Mouse (Mus musculus) CD4-positive naive resting alpha-beta T cell, adult 76 days (primary cell): ENCODE data around the gene Btbd35f10. TPM values are rescaled to one million over a fixed set of nuclear protein-coding genes. Genes with fewer than 3 reads are reported as not detected.

Experiments
- total RNA-seq: library from RNA; stranded (reverse); gene quantifications from one replicate; pipeline ENCODE4 v1.2.4, GENCODE M21; 2023

Btbd35f10 gene
- not detected for total RNA-seq

DNA sequence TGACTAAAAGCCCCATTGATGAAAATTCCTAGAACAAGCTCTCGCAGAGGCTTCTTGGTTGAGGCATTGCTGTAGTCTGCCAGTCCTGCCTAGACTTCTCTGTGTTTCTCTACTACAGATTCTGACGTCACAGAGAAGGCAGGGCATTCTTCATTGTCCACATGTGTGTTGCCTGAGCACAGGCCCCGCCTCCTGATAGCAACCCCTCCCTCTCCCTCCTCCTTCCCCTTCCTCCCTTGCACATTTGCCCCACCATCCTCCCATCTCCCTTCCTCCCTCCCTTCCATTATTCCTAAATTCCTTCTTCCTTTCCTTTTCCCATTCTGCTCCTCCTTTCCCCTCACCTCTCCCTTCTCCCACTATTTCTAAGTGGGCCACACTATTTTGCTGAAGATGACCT lies at the start of gene Btbd35f10:
TSS of gene Btbd35f10 (minus strand) at position 101 of the 400 bp plus-strand sequence.

Other genes with a start within 250 kb of the Btbd35f10 start
- not detected for gene Btbd35f18, start 52.7 kb downstream of the Btbd35f10 start, total RNA-seq
- gene Btbd35f16, start 204.1 kb upstream of the Btbd35f10 start, total RNA-seq, result not detected